Mouse (Mus musculus): ENCODE measurements at regions not wholly inside any gene's neighbourhood (a gene's known extent, or its start where the extent isn't known, plus 50 kb on each side); places are given as distances from the start of the nearest gene placed in this dataset.

GRCm38 (mm10) chr6:50787666-50788065 lies 133.4 kb upstream of the Npvf start:
- TF ChIP-seq CTCF (IDR thresholded peaks at IDR 0.05; ENCODE audit: insufficient read depth, low read depth, low read length): no peak
- no peak for TF ChIP-seq POLR2A (IDR thresholded peaks at IDR 0.05; ENCODE audit: insufficient read depth, low read depth, low read length)
